Mouse (Mus musculus) embryonic fibroblast, embryonic 13.5 days (primary cell): ENCODE measurements around the gene Pla2g3.

Experiments
- CTCF ChIP-seq: IDR thresholded peaks from 2 replicates; pipeline ENCODE4 v1.5.1; 2011; ENCODE audit warnings: mild to moderate bottlenecking, control low read depth, low read length, moderate library complexity, borderline replicate concordance; ENCODE audit not compliant: insufficient read depth
- POLR2A ChIP-seq: IDR thresholded peaks from 2 replicates; pipeline ENCODE4 v1.6.1; 2011; ENCODE audit warnings: low read depth, mild to moderate bottlenecking, control low read depth, low read length, moderate library complexity

DNA sequence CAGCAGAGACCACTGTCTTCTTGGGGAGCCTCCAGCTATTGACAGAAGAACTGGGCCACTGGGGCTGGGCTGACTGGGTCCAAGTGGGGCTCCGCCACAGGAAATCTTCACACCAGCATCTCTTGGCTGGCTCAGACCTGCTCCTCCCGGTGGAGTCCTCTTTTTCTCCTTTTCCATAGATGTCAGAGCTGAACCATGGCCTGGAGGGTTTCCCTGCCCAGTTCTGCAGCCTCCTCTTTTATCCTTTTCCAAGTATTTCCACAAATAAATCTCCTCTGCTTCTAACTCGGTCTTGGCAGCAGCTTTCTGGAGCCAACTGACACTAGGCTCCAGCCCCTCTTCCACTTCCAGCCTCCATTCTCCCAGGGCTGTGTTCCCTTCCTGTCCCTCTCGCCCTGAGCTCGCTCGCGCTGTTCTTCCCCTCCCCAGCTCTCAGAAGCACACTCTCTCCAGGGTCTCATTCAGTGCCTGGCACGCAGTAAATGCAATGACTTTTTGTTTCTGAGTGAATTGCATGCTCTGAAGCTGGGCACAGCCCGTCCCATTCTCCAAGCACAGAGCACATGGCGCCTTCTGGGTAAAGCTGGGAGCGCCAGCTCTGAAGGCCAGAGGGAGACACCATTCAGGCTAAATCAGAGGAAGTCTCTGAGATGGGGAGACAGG lies 4.0 kb upstream of the Pla2g3 start:
- TF ChIP-seq CTCF = no peak
- no peak for TF ChIP-seq POLR2A
